Mouse (Mus musculus): ENCODE data around the gene Gm30302.

Gene Gm30302

GRCm38 (mm10) chr13:49736430-49736829 lies 62.4 kb downstream of the Gm30302 start:
- DNase-seq: no peak
